Mouse (Mus musculus): ENCODE results near the gene Smpdl3b. TPM values are rescaled to one million over a fixed set of nuclear protein-coding genes. Genes with fewer than 3 reads are reported as not detected.
"Not testable (repeated sequence)": the region's sequence is repeated elsewhere in the genome, so short reads cannot be mapped to it uniquely, and the experiment has no call there.

The Smpdl3b gene
- polyA plus RNA-seq, 1 experiment from 2014 or later, result 14.1 TPM

DNA sequence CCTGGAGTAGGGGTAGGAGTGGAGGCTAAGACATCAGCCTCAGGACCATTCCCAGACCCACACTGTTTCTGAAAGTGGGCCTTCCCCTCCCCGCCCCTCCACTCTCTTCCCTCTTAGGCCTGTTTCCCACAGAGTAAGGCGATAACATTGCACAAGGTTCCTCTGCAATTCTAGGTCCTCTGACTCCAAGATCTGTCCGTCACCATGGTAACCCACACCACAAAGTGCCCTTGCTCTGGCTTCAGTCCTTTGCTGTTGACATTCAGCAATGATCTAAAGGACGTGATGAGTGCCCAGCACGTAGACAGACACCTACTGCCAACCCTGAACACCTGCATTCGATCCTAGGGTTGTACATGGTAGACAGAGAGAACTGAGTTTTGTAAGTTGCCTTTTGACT, 4.1 kb downstream of the Smpdl3b start:
- H3K27me3 ChIP-seq, result no peaks in the 10 kb centered on the region
- POLR2A ChIA-PET, result no interaction called here
- no peak for ATAC-seq
- no peak for DNase-seq (ENCODE audit: low read depth, low spot score)
- in situ Hi-C loops (cut with MboI; ENCODE audit: low pct_unique_long_range_greater_than_20kb), result no loop called here
- no peak for TF ChIP-seq CTCF (IDR thresholded peaks at IDR 0.05)
- CTCF ChIA-PET, result no interaction called here

DNA sequence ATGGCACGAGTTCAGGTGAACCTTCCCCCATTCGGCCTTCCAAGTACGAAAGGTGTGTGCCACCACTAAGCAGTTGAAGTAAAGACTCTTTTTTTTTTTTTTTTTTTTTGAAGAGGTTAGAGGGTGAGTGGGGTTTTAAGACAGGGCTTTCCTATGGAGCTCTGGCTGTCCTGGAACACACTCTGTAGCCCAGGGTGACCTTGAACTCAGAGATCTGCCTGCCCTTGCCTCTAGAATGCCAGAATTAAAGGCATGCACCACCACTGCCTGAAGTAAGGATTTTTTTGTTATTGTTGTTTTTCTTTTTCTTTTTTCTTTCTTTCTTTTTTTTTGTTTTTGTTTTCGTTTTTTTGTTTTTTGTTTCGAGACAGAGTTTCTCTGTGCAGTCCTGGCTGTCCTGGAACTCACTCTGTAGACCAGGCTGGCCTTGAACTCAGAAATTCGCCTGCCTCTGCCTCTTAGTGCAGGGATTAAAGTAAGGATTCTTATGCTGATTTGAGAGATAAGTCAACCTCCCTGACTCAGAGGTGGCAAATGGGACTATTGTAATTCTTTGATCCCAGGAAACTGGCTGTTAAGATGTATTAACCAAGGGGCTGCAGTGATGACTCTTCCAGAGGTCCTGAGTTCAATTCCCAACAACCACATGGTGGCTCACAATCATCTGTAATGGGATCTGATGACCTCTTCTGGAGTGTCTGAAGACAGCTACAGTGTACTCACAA, 7.6 kb downstream of the Smpdl3b start:
- no peak for TF ChIP-seq CTCF (IDR thresholded peaks at IDR 0.05)
- DNase-seq (ENCODE audit: low read depth, low spot score) (no peak), ATAC-seq (no peak)
- POLR2A ChIA-PET, result no interaction called here
- in situ Hi-C loops (cut with MboI; ENCODE audit: low pct_unique_long_range_greater_than_20kb), result no loop called here
- no peaks in the 10 kb centered on the region for H3K27me3 ChIP-seq
- CTCF ChIA-PET, result no interaction called here

DNA sequence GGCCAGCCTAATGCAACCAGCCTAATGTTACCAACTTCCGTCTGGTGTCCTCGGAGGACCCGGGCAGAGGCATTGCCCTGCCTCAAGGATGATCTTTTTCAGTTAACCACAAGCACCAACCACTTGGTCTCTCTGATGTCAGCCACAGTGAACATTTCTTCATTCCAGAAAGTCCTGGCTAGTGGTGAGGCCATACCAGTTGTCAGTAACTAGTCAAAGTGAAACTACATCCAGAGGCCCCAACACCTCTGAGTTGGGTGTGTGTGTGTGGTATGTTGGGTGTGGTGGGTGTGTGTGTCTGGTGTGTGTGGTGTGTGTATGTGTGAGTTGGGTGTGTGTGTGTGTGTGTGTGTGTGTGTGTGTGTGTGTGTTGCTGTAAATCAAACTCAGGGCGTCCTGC, 8.3 kb downstream of the Smpdl3b start:
- POLR2A ChIA-PET, result no interaction called here
- in situ Hi-C loops (cut with MboI; ENCODE audit: low pct_unique_long_range_greater_than_20kb), result no loop called here
- no peak for TF ChIP-seq CTCF (IDR thresholded peaks at IDR 0.05)
- no peak for ATAC-seq
- no peak for DNase-seq (ENCODE audit: low read depth, low spot score)
- CTCF ChIA-PET, result no interaction called here
- H3K27me3 ChIP-seq, result no peaks in the 10 kb centered on the region

DNA sequence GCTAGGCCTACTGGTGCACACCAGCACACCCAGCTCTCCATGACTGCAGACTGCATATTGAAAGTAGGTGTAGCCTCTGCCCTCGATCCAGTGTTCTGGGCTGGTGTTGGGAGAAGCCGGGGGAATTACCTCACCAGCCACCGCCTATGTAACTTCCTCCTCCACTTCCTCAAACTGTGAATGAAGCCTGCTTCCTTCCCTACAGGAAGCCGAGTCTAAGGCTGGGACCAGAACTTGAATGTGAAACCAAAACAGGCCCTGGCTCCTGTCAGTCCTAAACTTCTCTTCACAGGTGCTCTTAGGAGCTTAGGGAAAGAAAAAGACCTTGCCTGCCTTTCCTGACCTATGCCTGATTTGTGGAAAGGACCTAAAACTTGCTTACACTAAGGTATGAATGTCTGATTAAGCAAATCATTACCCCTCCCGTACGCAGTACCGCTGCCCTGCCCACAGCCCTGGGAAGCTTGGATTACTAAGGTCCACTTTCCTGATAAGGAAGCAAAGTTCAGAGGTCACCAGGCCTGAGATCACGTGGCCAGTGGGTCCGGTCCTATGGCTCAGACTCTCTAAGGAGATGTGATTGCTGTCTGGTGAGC, 9.3 kb downstream of the Smpdl3b start:
- CTCF ChIA-PET, result interaction anchor here (0.9 kb wide), 1 partner anchor 24 kb away, joined by 3 read pairs; no protein-coding TSS in a partner anchor
- DNase-seq (ENCODE audit: low read depth, low spot score), result no peak
- POLR2A ChIA-PET, result no interaction called here
- no peak for TF ChIP-seq CTCF (IDR thresholded peaks at IDR 0.05)
- in situ Hi-C loops (cut with MboI; ENCODE audit: low pct_unique_long_range_greater_than_20kb), result no loop called here
- ATAC-seq, result no peak
- H3K27me3 ChIP-seq, result no peaks in the 10 kb centered on the region

DNA sequence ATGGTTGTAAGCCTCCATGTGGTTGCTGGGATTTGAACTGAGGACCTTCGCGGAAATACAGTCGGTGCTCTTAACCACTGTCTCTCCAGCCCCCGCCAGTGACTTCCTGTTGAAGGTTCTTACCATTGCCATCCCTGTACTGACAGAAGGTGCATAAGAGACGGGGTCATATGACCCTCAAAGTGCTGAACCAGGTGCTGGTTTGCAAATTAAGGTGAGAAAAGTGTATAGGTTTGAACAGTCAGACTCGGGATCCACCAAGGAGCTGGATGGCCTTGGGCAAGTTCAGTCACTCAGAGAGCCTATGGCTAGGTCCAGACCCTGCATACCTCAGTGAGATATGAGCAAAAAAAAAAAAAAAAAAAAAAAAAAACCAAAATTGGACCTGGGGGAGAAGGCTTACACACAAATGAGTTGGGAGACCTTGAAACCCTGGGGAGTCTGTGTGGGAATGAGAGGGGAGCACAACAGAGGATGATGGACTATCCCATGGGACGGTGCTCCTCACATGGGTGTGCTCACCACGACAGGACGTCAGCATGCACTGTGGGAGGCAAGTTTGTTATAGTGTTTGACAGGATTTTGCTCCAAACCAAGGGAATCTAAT, 10.0 kb downstream of the Smpdl3b start:
- in situ Hi-C loops (cut with MboI; ENCODE audit: low pct_unique_long_range_greater_than_20kb), result no loop called here
- H3K27me3 ChIP-seq, result no peaks in the 10 kb centered on the region
- CTCF ChIA-PET, result no interaction called here
- ATAC-seq (no peak), DNase-seq (ENCODE audit: low read depth, low spot score) (no peak)
- TF ChIP-seq CTCF (IDR thresholded peaks at IDR 0.05), result no peak
- POLR2A ChIA-PET, result no interaction called here

DNA sequence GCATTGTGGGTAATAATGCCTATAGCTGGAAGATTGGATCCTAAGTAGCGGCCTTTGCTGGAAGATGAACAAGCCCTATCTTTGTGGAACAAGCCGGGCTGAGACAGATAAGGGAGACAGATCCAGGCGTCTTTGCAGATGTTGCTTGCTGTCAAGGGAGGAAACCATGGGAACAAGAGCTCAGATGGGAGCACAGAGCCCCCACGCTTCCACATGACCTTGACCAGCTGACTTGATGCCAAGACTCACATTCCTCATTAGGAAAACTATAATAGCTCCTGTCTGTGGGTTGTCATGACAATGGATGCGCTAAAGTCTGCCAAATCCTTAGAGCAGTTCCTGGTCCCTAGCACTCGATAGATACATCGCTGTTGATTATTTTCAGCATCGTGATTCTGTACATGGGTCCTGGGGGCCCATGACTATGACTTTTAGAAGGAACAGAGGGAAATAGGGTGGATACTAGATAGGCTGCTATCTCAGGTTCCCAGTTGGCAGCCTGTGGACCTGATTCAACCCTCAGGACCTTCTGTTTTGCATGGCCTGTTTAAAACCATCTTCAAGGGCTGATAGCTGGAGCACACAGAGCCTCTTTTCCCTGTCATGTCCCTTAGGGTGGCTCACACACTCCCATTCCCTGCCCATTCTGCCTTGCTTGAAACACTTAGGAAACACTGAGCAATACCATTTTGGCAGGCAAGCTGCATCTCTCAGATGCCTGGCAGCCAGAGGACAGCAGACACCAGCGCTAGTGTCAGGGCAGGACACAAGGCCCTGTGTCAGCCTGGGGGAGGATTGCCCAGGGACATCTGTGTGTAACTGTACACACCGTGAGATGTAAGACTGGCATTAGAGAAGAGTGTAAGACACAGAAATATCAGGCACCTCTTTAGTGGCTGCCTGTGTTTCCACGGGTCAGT, 12.8 kb downstream of the Smpdl3b start:
- CTCF ChIA-PET, result no interaction called here
- POLR2A ChIA-PET, result no interaction called here
- no peak for ATAC-seq
- DNase-seq (ENCODE audit: low read depth, low spot score), result no peak
- in situ Hi-C loops (cut with MboI; ENCODE audit: low pct_unique_long_range_greater_than_20kb), result no loop called here
- TF ChIP-seq CTCF (IDR thresholded peaks at IDR 0.05), result no peak
- H3K27me3 ChIP-seq, result no peaks in the 10 kb centered on the region

DNA sequence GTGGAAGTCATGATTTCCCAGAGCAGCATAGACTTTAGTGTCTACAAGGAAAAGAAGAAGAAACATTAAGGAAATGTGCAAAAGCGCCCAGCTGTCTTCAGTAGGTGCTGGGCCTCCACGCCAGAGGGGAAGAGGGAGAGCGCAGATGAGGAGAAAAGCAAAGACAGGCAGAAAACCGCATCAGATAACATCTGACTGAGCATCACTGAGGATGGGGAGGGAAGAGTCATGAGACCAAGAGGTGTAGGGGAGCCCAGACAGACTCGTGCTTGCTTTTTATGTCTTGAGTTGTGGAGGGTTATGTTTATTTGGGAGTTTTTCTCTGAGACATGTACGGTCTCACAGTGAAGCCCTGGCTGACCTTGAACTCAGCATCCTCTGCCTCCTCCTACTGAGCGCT, 15.6 kb downstream of the Smpdl3b start:
- DNase-seq (ENCODE audit: low read depth, low spot score) (no peak), ATAC-seq (no peak)
- H3K27me3 ChIP-seq, result no peaks in the 10 kb centered on the region
- in situ Hi-C loops (cut with MboI; ENCODE audit: low pct_unique_long_range_greater_than_20kb), result no loop called here
- POLR2A ChIA-PET, result no interaction called here
- CTCF ChIA-PET, result no interaction called here
- TF ChIP-seq CTCF (IDR thresholded peaks at IDR 0.05), result no peak

DNA sequence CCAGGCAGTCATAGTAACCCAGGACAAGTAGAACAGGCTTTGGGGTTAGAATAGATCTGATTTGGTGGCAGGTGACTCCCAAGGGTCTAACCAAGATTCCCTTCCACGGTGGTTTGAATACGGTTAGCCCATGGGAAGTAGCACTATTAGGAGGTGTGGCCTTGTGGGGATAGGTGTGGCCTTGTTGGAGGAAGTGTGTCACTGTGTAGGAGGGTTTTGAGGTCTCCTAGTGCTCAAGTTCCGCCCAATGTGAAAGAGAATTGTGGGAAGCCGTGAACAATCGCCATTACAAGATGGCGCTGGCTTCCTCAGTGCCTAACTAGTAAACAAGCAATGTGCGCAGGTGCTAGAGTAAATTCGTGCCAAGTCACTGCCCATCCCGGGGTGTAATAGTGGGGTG, 19.9 kb downstream of the Smpdl3b start:
- ATAC-seq; CTCF ChIA-PET; in situ Hi-C loops (cut with MboI; ENCODE audit: low pct_unique_long_range_greater_than_20kb); H3K27me3 ChIP-seq; DNase-seq (ENCODE audit: low read depth, low spot score); POLR2A ChIA-PET: not testable (repeated sequence)

DNA sequence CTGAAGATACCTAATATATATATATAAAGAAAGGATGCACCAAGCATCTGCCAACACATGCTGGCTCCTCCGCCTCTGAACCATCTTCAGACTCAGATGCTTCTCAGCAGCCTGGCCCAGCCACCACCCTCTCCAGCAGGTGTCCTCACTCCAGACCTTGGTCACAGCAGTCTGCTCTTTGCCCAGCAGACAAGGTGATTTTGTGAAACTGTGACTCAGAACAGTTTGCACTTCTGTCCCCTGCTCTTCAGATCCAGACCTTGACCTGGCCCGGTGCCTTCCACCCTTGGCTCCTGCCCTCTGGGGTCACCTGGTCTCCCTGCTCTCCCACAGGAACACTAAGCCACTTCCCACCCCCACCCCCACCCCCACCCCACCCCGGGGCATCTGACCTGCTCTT, 21.2 kb downstream of the Smpdl3b start:
- H3K27me3 ChIP-seq, result no peaks in the 10 kb centered on the region
- DNase-seq (ENCODE audit: low read depth, low spot score) (no peak), ATAC-seq (no peak)
- CTCF ChIA-PET, result no interaction called here
- in situ Hi-C loops (cut with MboI; ENCODE audit: low pct_unique_long_range_greater_than_20kb), result no loop called here
- POLR2A ChIA-PET, result interaction anchor here (0.7 kb wide), 1 partner anchor 135 kb away, joined by 5 read pairs; no protein-coding TSS in a partner anchor
- no peak for TF ChIP-seq CTCF (IDR thresholded peaks at IDR 0.05)

DNA sequence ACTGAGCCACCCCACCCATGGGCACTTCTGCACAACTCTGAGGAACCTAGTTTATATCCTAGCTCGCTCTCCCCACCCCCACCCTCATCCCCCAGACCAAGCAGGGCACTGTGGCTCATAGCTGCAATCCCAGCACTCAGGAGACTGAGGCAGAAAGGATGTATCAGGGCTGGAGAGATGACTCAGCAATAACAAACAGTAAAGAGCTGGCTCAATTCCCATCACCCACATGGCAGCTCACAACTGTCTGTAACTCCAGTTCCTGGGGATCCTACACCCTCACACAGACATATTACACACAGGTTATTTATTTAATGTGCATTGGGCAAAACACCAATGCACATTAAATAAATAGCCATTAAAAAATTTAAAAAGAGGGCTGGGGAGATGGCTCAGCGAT, 21.7 kb downstream of the Smpdl3b start:
- ChIA-PET POLR2A (no interaction called here), CTCF (no interaction called here)
- TF ChIP-seq CTCF (IDR thresholded peaks at IDR 0.05), result no peak
- ATAC-seq, result no peak
- DNase-seq (ENCODE audit: low read depth, low spot score), result no peak
- in situ Hi-C loops (cut with MboI; ENCODE audit: low pct_unique_long_range_greater_than_20kb), result no loop called here
- no peaks in the 10 kb centered on the region for H3K27me3 ChIP-seq

DNA sequence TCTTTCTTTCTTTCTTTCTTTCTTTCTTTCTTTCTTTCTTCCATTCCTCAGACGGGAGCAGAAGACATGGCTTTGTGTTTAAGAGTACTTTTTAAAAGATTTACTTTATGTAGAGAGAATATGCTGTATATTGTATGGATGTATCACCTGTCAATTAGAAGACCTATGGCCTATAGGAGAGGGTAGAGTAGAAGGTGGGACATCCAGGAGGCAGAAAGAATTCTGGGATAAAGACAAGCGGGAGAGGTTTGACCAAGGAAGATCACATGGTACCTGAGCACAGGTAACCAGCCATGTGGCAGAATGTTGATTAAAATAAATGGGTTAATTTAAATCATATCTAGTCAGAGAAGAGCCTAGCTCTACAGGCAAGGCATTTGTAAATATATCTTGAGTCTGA, 22.3 kb downstream of the Smpdl3b start:
- no peak for TF ChIP-seq CTCF (IDR thresholded peaks at IDR 0.05)
- in situ Hi-C loops (cut with MboI; ENCODE audit: low pct_unique_long_range_greater_than_20kb), result no loop called here
- ChIA-PET CTCF (no interaction called here), POLR2A (no interaction called here)
- H3K27me3 ChIP-seq, result no peaks in the 10 kb centered on the region
- ATAC-seq, result no peak
- DNase-seq (ENCODE audit: low read depth, low spot score), result no peak
